Mouse (Mus musculus) liver, embryonic 15.5 days (tissue): ENCODE measurements around the gene Shisa3. TPM values are rescaled to one million over a fixed set of nuclear protein-coding genes. Genes with fewer than 3 reads are reported as not detected.

Experiments used
- ATAC-seq: fragments of 200-750 bp; cut with Nextera tagmentation; 2 replicates; pipeline ENCODE4 v1.8.0; 2017; ENCODE audit warnings: moderate number of reproducible peaks, mild to moderate bottlenecking, moderate library complexity; ENCODE audit not compliant: insufficient read depth
- H3K27ac ChIP-seq: fragments of 300-500 bp; sonication (generic); replicated peaks from 2 replicates; pipeline ENCODE4 v1.5.1; 2015; ENCODE audit warnings: mild to moderate bottlenecking, inconsistent platforms
- H3K27me3 ChIP-seq: fragments of 300-500 bp; sonication (generic); 2 replicates; pipeline ENCODE4 v1.6.1; 2015; ENCODE audit warnings: mild to moderate bottlenecking, inconsistent platforms
- H3K36me3 ChIP-seq: fragments of 300-500 bp; sonication (generic); replicated peaks from 2 replicates; pipeline ENCODE4 v1.6.1; 2015; ENCODE audit warnings: moderate library complexity, mild to moderate bottlenecking, inconsistent platforms
- H3K4me1 ChIP-seq: fragments of 300-500 bp; sonication (generic); replicated peaks from 2 replicates; pipeline ENCODE4 v1.6.1; 2015; ENCODE audit warnings: inconsistent platforms
- H3K4me2 ChIP-seq: fragments of 300-500 bp; sonication (generic); 2 replicates; pipeline ENCODE4 v1.6.1; 2015; ENCODE audit warnings: moderate library complexity, mild to moderate bottlenecking, inconsistent platforms
- H3K4me3 ChIP-seq: fragments of 300-500 bp; sonication (generic); replicated peaks from 2 replicates; pipeline ENCODE4 v1.5.1; 2015; ENCODE audit warnings: mild to moderate bottlenecking, inconsistent platforms
- H3K9ac ChIP-seq: fragments of 300-500 bp; sonication (generic); 2 replicates; pipeline ENCODE4 v1.6.1; 2015; ENCODE audit warnings: moderate library complexity, mild to moderate bottlenecking, inconsistent platforms
- H3K9me3 ChIP-seq: fragments of 300-500 bp; sonication (generic); replicated peaks from 2 replicates; pipeline ENCODE4 v1.6.1; 2016; ENCODE audit warnings: inconsistent platforms
- WGBS: fragments of 180-500 bp; shearing (Covaris S2); methylation state at CpG from one replicate; pipeline ENCODE4 v1.1.7; 2015; ENCODE audit warnings: mixed read lengths; ENCODE audit not compliant: insufficient replicate concordance; 5-methylcytosine and 5-hydroxymethylcytosine counted together
- microRNA-seq: library from miRNA; unstranded; fragments of <30 nt; microRNA quantifications from one replicate; pipeline ENCODE4, GENCODE M21; 2016
- polyA plus RNA-seq: library from polyadenylated mRNA; unstranded; fragments of >200 nt; fragmentation: Nextera tagmentation; extraction: Ambion mirVana; gene quantifications from 2 replicates; pipeline ENCODE4 v1.2.1, GENCODE M21; 2015

The Shisa3 gene
- polyA plus RNA-seq, 1 experiment from 2014 or later = 0.56 TPM

DNA sequence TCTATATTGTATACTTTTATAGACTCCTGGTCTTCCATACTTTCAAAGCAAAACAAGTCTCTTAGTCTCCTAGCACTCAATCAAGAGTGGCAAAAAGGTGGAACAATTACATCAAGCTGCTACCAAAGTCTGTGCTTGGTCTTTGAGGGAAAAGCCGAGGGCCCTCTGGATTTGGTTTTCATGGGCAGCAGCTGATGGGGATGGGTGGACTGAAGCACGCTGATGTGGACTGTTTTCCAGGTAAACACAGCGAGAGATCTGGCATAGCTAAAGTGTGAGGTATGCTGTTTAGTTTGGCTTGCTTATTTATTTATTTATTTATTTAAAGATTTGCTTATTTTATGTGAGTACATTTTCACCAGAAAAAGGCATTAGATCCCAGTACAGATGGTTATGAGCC lies 45.9 kb downstream of the Shisa3 start:
- Histone ChIP-seq H3K36me3 (peaks cover 91% of the 10 kb centered on the region), H3K27ac (no peak overlapping the region), H3K4me2 (no peak overlapping the region), H3K27me3 (no peaks in the 10 kb centered on the region), H3K9me3 (no peaks in the 10 kb centered on the region), H3K4me3 (no peak overlapping the region), H3K4me1 (no peaks in the 10 kb centered on the region), H3K9ac (no peak overlapping the region)
- 87% methylated on average over 3 of the region's 3 CpGs for WGBS
- ATAC-seq = no peak

DNA sequence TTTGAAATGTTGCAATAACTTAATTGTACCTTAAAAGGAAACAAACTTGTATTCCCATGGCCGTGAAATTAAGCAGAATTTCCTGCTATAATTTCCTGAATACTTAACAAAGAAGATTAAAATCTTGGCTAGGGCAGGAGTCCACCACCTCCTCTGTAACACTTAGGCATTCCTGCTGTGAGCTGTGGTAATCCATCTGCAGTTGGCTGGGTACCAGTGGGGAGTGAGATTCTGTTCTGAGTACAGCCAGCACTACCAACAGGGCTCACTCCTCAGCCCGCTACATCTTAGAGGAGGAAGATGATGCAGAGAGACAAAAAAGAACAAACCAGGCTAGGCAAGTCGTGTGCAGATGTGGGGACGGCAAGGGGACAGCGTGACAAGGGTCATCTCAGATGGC lies 46.9 kb downstream of the Shisa3 start:
- H3K4me2 ChIP-seq = no peak overlapping the region
- H3K4me3 ChIP-seq = no peak overlapping the region
- H3K27ac ChIP-seq = no peak overlapping the region
- WGBS = 79% methylated on average over 5 of the region's 5 CpGs
- H3K4me1 ChIP-seq = no peaks in the 10 kb centered on the region
- ATAC-seq = no peak
- no peak overlapping the region for H3K9ac ChIP-seq
- H3K27me3 ChIP-seq = no peaks in the 10 kb centered on the region
- no peaks in the 10 kb centered on the region for H3K9me3 ChIP-seq
- H3K36me3 ChIP-seq = peaks cover 90% of the 10 kb centered on the region

DNA sequence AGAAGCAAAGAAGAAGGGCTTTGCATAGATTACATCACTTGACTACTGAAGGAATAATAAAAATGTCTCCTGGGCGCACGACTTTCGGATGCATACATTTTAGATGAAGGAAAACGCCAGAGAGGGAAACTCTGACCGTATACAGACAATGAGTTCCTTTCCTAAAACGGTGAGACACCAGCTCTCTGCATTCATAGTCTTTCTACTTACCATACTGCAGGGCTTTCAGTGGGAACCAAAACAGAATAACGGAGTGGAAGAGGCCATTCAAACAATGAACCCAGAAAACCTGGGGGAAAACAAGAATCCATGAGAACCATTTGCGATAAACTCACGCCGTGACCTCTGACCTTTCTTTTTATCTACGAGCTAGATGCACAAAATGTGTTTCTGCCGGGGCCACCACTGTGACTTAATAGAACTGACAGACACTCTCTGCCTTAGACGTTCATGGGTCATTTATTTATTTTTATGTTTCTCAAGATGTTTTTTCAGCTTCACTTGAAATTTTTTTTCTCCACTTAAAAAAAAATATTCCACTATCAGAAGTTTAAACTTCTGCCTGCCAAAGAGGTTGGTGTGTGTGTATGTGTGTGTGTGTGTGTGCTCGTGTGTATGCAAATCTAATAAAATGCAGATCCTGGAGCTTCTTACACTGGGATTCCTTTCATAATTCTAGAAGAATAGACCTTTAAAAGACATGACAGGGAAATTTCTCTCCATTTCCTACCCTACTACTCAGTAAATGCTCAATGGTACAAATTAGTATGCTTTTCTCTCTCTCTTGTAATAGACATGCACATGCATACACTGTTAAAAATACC lies 48.2 kb downstream of the Shisa3 start:
- Histone ChIP-seq H3K36me3 (peaks cover 86% of the 10 kb centered on the region), H3K4me1 (no peaks in the 10 kb centered on the region), H3K9me3 (no peaks in the 10 kb centered on the region), H3K9ac (no peak overlapping the region), H3K27me3 (no peaks in the 10 kb centered on the region), H3K4me2 (no peak overlapping the region), H3K4me3 (no peak overlapping the region), H3K27ac (no peak overlapping the region)
- 86% methylated on average over 14 of the region's 14 CpGs for whole genome bisulfite sequencing
- ATAC-seq = no peak

DNA sequence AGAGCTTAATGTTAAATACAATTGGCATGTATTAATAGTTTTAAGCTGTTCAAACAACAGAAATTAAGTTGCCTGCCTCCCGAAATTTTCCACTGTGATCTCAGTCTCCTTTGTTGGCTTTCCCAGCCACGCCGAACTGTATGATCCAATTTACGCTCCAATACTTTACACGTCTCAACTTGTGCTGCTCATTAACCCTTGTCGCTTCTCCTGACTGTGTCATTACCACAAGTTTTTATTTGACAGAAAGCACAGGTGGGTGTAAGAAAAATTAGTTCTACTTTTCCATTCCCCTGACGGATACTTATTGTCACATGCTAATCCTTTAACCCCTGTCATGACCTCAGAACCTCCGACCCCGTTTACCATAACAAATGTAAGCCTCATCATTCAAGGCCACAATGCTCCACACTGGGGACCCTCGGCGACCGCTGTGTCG lies 49.2 kb downstream of the Shisa3 start:
- H3K9ac ChIP-seq = no peak overlapping the region
- no peaks in the 10 kb centered on the region for H3K9me3 ChIP-seq
- H3K4me3 ChIP-seq = no peak overlapping the region
- H3K4me1 ChIP-seq = no peaks in the 10 kb centered on the region
- peaks cover 84% of the 10 kb centered on the region for H3K36me3 ChIP-seq
- H3K27me3 ChIP-seq = no peaks in the 10 kb centered on the region
- H3K27ac ChIP-seq = no peak overlapping the region
- 85% methylated on average over 13 of the region's 13 CpGs for WGBS
- no peak for ATAC-seq
- no peak overlapping the region for H3K4me2 ChIP-seq

DNA sequence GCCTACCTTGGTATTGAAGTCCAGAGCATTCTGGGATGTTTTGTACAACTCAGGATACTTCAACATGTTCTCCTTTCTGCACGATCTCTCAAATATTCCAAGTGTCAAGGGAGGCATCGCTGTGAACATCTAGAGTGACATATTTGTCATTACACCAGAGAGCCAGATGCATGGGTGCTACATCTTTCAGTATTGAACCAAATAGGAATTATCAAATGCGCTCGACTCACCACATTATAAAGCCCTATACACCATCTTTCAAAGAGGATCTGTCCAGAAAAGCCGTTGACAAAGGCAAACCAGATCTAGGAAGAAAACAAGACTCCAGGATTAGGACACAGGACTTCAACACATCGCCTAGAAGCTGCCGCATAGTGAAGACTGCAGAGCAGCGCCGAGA lies 52.2 kb downstream of the Shisa3 start:
- no peaks in the 10 kb centered on the region for H3K4me1 ChIP-seq
- no peaks in the 10 kb centered on the region for H3K27me3 ChIP-seq
- no peak overlapping the region for H3K9ac ChIP-seq
- H3K36me3 ChIP-seq = peaks cover 83% of the 10 kb centered on the region
- no peak overlapping the region for H3K4me2 ChIP-seq
- H3K9me3 ChIP-seq = no peaks in the 10 kb centered on the region
- H3K27ac ChIP-seq = no peak overlapping the region
- 86% methylated on average over 9 of the region's 9 CpGs for WGBS
- no peak overlapping the region for H3K4me3 ChIP-seq
- ATAC-seq = no peak

DNA sequence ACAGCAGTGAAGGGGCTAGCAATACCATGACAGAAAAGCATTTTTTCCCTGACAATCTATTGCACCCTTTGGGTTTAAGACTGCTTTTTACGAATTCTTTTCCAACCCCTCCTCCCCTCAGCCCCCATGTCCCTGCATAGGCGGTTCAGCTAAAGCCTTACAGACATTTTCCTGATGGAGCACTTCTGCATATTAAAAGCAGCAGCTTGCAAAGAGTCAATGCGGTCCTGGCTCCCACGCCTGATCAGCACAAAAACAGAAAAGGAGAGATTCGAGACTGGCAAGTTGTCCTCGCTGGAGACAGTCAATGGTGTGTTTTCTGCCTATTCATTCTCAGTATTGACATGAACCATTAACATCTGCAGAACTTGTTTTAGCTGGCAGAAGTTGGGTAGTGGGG lies 55.0 kb downstream of the Shisa3 start:
- Histone ChIP-seq H3K9me3 (no peaks in the 10 kb centered on the region), H3K27ac (no peak overlapping the region), H3K4me3 (no peak overlapping the region), H3K36me3 (peaks cover 83% of the 10 kb centered on the region), H3K9ac (no peak overlapping the region), H3K4me2 (no peak overlapping the region), H3K4me1 (no peaks in the 10 kb centered on the region), H3K27me3 (no peaks in the 10 kb centered on the region)
- WGBS = 79% methylated on average over 6 of the region's 6 CpGs
- no peak for ATAC-seq

DNA sequence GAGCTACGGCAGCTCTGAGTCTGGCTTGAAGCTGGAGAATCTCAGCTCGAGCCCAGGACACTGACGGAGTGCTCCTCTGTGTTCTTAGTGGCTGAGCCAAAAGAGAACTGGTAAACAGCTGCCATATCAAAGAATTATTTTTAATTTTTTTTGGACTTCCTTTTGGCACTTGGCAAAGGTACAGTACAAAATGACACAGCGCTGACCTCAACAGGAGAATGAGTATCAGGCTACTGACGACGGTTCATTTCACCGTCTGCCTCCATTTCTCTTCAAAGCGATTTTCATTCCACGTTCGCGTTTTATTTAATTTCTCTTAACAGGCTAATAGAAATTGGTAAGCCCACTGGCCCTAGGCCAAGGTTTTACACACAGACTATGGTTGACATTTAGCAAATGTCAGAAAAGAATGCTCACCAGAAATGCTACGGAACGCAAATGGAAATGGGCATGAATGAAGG lies 61.8 kb downstream of the Shisa3 start:
- H3K4me1 ChIP-seq = no peaks in the 10 kb centered on the region
- no peak overlapping the region for H3K4me2 ChIP-seq
- no peak for ATAC-seq
- H3K4me3 ChIP-seq = no peak overlapping the region
- no peaks in the 10 kb centered on the region for H3K27me3 ChIP-seq
- H3K27ac ChIP-seq = no peak overlapping the region
- H3K9me3 ChIP-seq = no peaks in the 10 kb centered on the region
- WGBS = 89% methylated on average over 13 of the region's 13 CpGs
- no peak overlapping the region for H3K9ac ChIP-seq
- H3K36me3 ChIP-seq = peaks cover 70% of the 10 kb centered on the region

DNA sequence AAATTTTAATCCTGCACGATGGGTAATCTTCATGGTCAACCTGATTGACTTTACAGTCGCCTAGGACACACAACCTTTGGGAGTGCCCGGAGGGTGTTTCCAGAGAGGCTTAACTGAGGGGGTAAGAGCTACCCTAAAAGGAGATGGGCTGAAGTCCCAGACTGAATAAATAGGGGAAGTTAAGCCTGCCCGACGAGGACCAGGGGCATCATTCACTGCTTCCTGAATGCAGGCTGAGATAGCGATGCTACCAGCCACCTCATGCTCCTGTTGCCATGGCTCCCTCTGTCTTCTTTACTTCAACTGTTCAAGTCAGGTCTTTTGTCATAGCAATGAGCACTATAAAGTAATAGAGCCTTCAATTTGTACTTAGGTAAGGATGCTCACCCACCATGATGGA lies 62.5 kb downstream of the Shisa3 start:
- H3K9me3 ChIP-seq = no peaks in the 10 kb centered on the region
- 51% methylated on average over 6 of the region's 6 CpGs for WGBS

DNA sequence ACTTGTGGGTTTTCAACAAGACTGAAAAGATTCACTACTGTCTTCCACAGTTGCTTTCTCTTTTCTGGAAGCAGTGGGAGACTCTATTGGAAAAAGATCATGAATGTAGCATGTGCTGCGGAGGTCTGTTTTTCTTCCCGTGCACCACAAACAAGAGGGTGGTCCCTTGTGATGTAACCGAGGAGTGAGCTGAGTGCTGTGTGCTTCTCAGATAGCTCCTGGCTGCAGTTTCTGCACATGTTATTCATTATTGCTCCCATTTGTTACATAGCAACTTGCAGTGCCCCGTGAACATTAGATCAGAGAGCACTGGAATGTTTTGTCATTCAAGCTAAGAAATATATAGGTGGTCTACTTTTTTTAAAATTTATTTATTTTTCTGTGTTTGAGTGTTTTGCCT lies 65.3 kb downstream of the Shisa3 start:
- no peaks in the 10 kb centered on the region for H3K4me1 ChIP-seq
- 82% methylated on average over 4 of the region's 4 CpGs for WGBS

More for the DNA sequence above, 62.5 kb downstream of the Shisa3 start:
- Histone ChIP-seq H3K9ac (no peak overlapping the region), H3K27me3 (no peaks in the 10 kb centered on the region), H3K27ac (no peak overlapping the region), H3K4me1 (no peaks in the 10 kb centered on the region), H3K4me3 (no peak overlapping the region), H3K36me3 (peaks cover 71% of the 10 kb centered on the region), H3K4me2 (no peak overlapping the region)
- ATAC-seq = no peak

More for the DNA sequence above, 65.3 kb downstream of the Shisa3 start:
- no peak overlapping the region for H3K4me3 ChIP-seq
- H3K4me2 ChIP-seq = no peak overlapping the region
- H3K27ac ChIP-seq = no peak overlapping the region
- H3K9ac ChIP-seq = no peak overlapping the region
- H3K27me3 ChIP-seq = no peaks in the 10 kb centered on the region
- peaks cover 72% of the 10 kb centered on the region for H3K36me3 ChIP-seq
- H3K9me3 ChIP-seq = no peaks in the 10 kb centered on the region
- ATAC-seq = no peak

Small RNA genes lying within 50 kb of the gene (microRNA-seq; reads per million reads assigned to microRNA genes)
- not detected for gene Gm23617

Other genes starting within 250 kb of the Shisa3 start
- gene Bend4, start 179.6 kb upstream of the Shisa3 start, polyA plus RNA-seq = 0.47 and 0.52 TPM in 2 replicates
- 38.8 and 40.5 TPM in 2 replicates for gene Atp8a1, start 239.6 kb downstream of the Shisa3 start, polyA plus RNA-seq